Mouse (Mus musculus) thymus, postnatal 36 days (tissue): Measurements from ENCODE around the gene Pfn1.

Source experiments
- DNase-seq, 2 experiments: peaks; one replicate each; pipeline ENCODE4 v3.0.0; 2022; ENCODE audit warnings: mixed read lengths in 2 of 2

The Pfn1 gene

GRCm38 (mm10) chr11:70674014-70674413, 19.6 kb upstream of the Pfn1 start:
- no peak for DNase-seq

- no peak for DNase-seq
Observed at GRCm38 (mm10) chr11:70671333-70672047, 17.0 kb upstream of the Pfn1 start.

GRCm38 (mm10) chr11:70670483-70670882, 16.0 kb upstream of the Pfn1 start:
- peak in 1 of 2 experiments; percentile 46 for DNase-seq

DNA sequence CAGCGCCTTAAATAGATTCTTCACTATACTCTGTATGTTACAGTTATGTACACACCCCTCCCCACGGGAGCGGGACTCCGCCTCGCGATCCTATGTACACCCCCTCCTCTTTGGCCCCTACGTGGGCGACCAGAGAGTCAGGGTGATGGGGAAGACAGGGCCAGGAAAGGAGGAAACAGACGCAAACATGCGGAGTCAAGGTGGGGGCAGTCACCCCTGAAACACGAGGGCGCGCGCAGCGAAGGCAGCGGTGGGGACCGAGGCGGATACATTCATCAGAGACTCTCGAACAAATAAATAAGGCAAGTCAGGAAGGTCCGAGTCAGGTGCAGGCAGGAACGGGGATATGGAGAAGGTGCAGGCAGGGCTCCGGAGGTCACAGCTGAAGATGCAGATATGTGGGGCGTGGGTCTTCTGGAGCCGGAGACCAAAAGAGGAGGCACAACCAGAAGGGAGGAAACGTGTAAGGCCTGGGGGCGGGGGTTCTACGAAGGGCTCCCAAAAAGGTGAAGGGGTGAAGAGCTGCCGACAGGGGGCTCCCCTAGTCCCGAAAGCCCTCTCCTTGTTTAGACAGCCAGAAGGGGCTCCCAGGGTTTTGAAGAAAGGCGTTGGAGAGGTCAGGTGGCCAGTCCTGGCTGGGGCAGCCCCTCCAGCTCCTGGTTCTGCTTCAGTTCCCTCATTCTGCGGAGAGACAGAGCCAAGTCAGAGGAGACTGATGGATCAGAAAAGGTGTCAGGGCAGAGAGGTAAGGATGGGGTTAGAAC, 15.3 kb upstream of the Pfn1 start:
- peak; percentile 92 to 93 for DNase-seq

- DNase-seq = peak; percentile 96
Observed at GRCm38 (mm10) chr11:70668771-70669505, 14.5 kb upstream of the Pfn1 start, which contains the start of gene Spag7. Gene Spag7 (minus strand): TSS chr11:70669416.

DNA sequence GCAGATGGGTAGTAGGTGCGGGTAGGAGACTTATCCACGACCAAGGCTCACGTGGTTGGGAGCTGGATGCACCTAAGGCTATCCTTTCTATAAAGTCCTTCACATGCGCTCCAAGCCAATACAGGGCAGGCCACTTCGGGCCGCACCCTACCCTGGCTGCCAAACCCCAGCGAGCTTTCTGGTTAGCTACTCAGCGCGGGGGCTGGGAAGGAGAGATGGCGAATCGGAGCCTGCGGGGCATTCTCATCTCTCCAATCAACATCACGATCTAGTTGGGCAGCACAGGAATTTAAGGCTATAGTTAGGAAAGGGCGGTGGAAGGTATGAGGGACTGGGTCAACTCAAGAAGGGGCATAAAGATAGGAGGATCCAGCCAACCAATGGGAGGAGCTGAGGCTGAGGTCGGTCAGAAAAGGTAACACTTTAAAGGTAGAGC, 13.9 kb upstream of the Pfn1 start:
- no peak for DNase-seq

- no peak for DNase-seq
Observed at GRCm38 (mm10) chr11:70667271-70668150, 13.1 kb upstream of the Pfn1 start.

GRCm38 (mm10) chr11:70666687-70667086, 12.2 kb upstream of the Pfn1 start:
- no peak for DNase-seq

DNA sequence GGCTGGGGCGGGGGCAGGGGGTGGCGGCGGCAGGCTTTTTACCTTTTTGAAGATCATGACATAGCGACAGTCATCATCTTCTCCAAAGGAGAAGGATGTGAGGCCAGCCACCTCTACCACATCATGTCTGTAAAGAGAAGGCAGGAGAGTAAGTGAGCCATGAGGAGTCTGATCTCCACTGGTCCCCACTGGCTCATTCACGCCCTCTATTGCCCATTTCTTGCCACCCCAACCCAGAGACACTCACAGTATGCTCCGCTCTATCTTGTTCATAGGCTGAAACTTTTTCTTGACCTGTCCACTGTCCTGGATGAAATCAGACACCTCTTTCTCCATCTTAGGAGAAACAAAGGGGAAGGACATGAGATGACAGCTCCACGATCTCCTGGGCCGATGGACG, 10.3 kb upstream of the Pfn1 start:
- no peak for DNase-seq

- no peak for DNase-seq
Observed at GRCm38 (mm10) chr11:70663957-70664356, 9.5 kb upstream of the Pfn1 start.

- DNase-seq = no peak
Observed at GRCm38 (mm10) chr11:70663101-70663500, 8.7 kb upstream of the Pfn1 start.

DNA sequence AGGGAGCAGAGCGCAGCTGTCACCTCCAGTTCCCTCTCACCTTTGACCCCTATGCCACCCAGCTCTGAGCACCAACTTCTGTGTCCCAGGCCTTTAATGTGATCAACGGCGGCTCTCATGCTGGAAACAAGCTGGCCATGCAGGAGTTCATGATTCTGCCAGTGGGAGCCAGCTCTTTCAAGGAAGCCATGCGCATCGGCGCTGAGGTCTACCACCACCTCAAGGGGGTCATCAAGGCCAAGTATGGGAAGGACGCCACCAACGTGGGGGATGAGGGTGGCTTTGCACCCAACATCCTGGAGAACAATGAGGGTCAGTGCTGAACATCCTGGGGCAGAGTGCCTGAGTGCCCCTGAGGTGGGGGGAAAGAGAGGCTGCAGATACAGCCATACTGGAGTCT, 6.1 kb upstream of the Pfn1 start:
- no peak for DNase-seq

DNA sequence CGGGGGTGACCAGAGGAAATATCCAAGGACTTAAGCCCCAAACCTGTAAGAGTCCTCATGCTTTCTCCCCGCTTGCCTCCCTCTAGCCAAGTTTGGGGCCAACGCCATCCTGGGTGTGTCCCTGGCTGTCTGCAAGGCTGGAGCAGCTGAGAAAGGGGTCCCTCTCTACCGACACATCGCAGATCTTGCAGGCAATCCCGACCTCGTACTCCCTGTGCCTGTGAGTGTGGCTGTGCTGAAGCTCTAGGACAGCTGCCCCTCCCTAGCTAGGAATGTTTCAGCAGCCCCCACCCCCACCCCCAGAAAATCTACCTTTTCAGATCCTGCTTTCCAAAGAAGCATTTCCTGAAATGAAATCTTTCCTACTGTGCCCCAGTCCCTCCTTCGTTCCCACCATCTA, 4.5 kb upstream of the Pfn1 start:
- DNase-seq = peak in 1 of 2 experiments; percentile 10

GRCm38 (mm10) chr11:70658521-70658920, 4.1 kb upstream of the Pfn1 start:
- peak in 1 of 2 experiments; percentile 11 for DNase-seq

GRCm38 (mm10) chr11:70657991-70658390, 3.5 kb upstream of the Pfn1 start:
- DNase-seq = no peak

DNA sequence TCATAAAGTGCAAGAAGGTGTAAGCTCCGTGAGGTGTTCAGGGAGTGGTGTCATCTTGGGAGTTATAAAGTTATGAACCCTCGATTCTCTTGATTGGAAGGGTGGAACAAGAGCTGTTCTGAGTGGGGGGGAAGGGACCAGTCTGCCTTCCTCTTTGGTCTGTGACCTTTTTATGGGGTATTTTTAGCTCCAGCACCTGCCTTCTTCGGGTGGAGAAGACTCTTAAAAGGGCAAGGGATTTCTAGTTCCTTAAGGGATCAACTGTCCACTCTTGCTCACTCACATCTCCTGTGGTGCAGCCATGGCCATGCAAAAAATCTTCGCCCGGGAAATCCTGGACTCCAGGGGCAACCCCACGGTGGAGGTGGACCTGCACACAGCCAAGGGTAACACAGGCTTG, 3.1 kb upstream of the Pfn1 start:
- no peak for DNase-seq

- no peak for DNase-seq
Observed at GRCm38 (mm10) chr11:70656964-70657363, 2.5 kb upstream of the Pfn1 start, which contains the start of gene Eno3. Gene Eno3 (plus strand): TSS chr11:70657202.

DNA sequence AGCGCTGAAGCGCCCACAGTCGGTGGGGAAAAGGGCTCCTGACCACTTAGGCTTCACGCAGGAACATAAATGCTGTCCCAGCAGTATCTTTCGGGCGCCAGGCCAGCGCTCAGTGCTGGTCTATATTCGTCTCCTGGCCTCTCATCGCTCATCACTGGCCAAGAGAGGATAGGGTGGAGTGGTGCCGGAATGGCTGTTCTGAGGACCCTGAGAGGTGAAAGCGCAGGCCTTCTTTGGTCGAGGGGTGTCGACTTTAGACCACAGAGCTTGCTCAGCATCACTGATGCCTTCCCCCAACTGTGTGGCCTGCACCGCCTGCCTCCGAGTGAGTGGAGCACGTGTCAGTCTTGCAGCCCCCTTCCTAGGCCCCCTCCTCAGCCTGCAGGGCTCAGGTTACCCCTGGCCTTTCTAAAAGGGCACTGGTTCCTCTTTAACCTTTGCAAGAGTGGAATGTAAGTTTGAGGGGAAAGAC, 2.0 kb upstream of the Pfn1 start:
- no peak for DNase-seq

DNA sequence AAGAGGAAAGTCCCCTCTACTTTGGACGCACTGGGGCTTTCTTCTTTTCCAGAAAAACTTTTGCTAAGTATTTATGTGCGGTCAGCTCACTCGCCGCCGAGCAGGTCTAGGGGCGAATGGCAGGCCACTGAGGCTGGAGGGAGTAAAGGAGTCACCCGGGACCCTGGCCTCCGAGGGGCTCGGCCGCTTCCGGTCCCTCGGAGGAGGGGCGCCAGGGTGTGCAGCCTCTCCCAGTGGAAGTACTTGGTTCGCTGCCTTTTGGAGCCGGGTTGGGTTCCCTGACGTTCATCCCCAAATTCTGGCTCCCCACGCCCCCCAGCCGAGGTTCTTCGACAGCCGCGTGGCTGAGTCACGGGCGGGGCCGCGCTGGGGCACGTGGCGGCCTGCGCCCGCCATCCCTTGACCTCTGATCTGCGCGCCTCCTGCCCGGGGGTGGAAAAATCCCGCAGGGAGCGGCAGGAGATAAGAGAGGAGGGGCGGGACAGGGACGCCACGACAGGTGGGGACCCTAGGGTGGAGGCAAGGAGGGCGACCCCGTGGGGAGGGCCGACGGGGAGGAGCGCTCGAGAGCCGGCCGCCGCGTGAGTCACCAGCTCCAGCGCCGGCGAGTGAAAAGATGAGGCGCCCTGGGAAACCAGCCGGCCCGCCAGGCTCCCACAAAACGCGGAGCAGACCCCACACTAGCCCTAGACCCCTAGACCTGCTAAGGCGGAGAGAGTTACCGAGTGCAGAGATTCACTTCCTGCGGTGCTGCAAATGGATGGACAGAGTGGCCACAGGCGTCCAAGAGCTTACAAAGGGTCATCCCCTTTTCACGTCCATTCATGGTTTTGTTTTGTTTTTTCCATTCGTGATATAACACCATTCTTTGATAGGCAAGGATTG, 1.4 kb upstream of the Pfn1 start:
- DNase-seq = peak; percentile 76 to 77

- DNase-seq = peak; percentile 82 to 83
Observed at GRCm38 (mm10) chr11:70654923-70655570, 603 bp upstream of the Pfn1 start.
